Mouse (Mus musculus) intestine, embryonic 14.5 days (tissue): ENCODE data around the gene Ppm1n. TPM values are rescaled to one million over a fixed set of nuclear protein-coding genes. Genes with fewer than 3 reads are reported as not detected.

Experiments used
- ATAC-seq: fragments of 200-750 bp; cut with Nextera tagmentation; replicated peaks from 2 replicates; pipeline ENCODE4 v1.8.0; 2017; ENCODE audit warnings: low read depth, moderate number of reproducible peaks, moderate TSS enrichment, moderate library complexity; ENCODE audit not compliant: low FRiP score, low TSS enrichment
- DNase-seq: peaks from one replicate; pipeline ENCODE4 v3.0.0-alpha.2; 2018; ENCODE audit warnings: low spot score
- H3K27ac ChIP-seq: fragments of 300-500 bp; sonication (generic); 2 replicates; pipeline ENCODE4 v1.5.1; 2014; ENCODE audit warnings: low read depth, mild to moderate bottlenecking, control low read depth
- H3K27me3 ChIP-seq: fragments of 300-500 bp; sonication (generic); replicated peaks from 2 replicates; pipeline ENCODE4 v1.6.1; 2014; ENCODE audit warnings: low read length, control low read depth; ENCODE audit not compliant: control insufficient read depth, insufficient read depth
- H3K36me3 ChIP-seq: fragments of 300-500 bp; sonication (generic); 2 replicates; pipeline ENCODE4 v1.6.1; 2014; ENCODE audit warnings: low read length, control low read depth; ENCODE audit not compliant: control insufficient read depth, insufficient read depth
- H3K4me1 ChIP-seq: fragments of 300-500 bp; sonication (generic); replicated peaks from 2 replicates; pipeline ENCODE4 v1.6.1; 2014; ENCODE audit warnings: low read length, control low read depth, mixed read lengths; ENCODE audit not compliant: control insufficient read depth, insufficient read depth
- H3K4me2 ChIP-seq: fragments of 300-500 bp; sonication (generic); 2 replicates; pipeline ENCODE4 v1.6.1; 2014; ENCODE audit warnings: low read length
- H3K4me3 ChIP-seq: fragments of 300-500 bp; sonication (generic); 2 replicates; pipeline ENCODE4 v1.5.1; 2014; ENCODE audit warnings: low read depth, low read length, control low read depth, mixed read lengths
- H3K9ac ChIP-seq: fragments of 300-500 bp; sonication (generic); 2 replicates; pipeline ENCODE4 v1.6.1; 2014; ENCODE audit warnings: mild to moderate bottlenecking, low read length
- H3K9me3 ChIP-seq: fragments of 300-500 bp; sonication (generic); 2 replicates; pipeline ENCODE4 v1.6.1; 2016; ENCODE audit warnings: low read length, control low read depth; ENCODE audit not compliant: control insufficient read depth
- WGBS: fragments of 180-500 bp; shearing (Covaris S2); extraction: QIAGEN DNeasy Blood & Tissue Kit; methylation state at CpG from one replicate; pipeline ENCODE4 v1.1.7; 2014; 5-methylcytosine and 5-hydroxymethylcytosine counted together
- polyA plus RNA-seq: library from polyadenylated mRNA; unstranded; fragments of >200 nt; fragmentation: Nextera tagmentation; extraction: Ambion mirVana; gene quantifications from 2 replicates; pipeline ENCODE4 v1.2.1, GENCODE M21; 2014

The Ppm1n gene
- polyA plus RNA-seq, 1 experiment from 2014 or later: 0.14 TPM

DNA sequence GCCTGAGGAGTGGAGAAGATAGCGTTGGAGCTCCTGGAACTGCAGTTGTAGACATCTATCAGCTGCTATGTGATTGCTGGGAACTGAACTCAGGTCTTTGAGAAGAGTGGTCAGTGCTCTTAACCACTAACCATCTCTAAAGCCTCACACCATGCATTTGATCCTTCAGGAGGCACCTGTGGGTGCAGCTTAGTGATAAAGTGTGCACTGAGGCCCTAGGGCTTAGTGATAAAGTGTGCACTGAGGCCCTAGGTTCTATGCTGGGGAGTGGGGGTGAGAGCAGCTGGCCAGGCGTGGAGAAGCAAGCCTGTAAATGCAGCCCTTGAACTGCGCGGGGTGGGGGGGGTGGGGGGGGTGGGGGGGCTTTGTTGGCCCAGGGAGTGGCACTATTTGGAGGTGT is 39.9 kb downstream of the Ppm1n start:
- Histone ChIP-seq H3K36me3 (peaks cover 5% of the 10 kb centered on the region), H3K4me1 (peaks cover 10% of the 10 kb centered on the region; the same call in 1 of the 2 replicates), H3K27ac (peak overlapping the region; percentile 14; the same call in 1 of the 2 replicates), H3K27me3 (no peaks in the 10 kb centered on the region), H3K4me2 (no peak overlapping the region), H3K9ac (no peak overlapping the region), H3K4me3 (no peak overlapping the region), H3K9me3 (no peaks in the 10 kb centered on the region)
- ATAC-seq (no peak), DNase-seq (no peak)
- 60% methylated on average over 2 of the region's 4 CpGs for WGBS

DNA sequence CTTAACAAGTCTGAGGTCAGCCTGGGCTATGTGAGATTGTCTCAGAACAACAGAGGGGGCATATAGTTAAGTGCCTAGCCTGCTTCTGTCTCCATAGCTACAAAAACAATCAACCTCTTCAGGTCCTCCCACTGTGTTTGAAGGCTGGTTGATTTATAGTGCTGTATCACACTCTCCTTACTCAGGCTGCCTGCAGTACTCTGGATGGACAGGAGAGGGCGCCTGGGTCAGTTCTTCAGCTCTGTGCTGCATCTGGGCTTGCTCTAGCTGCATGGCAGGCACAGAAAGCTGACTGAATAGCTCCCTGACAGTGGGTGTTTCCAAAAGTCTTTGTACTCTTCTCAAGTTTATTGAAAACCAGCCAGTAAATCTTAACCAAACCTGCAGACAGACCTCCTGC is 40.4 kb downstream of the Ppm1n start:
- 0% methylated on average over 1 of the region's 1 CpGs for whole genome bisulfite sequencing

DNA sequence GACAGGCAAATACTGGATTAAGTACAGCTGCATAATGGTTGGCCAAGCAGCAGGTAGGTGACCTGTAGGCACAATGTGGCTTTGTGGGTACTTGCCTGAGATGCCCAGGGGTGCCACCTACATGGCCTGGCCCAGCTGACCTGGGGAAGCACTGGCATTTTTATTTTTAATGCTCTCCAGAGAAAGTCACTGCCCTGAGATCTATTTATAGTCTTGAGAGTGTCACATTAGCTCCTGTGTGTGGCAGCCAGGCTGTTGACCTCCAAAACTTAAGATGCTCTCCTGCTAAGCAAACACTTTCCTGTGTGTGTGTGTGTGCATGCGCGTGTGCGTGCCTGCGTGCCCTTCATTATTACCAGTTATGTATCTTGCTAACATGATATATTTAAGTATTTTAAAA is 41.5 kb downstream of the Ppm1n start:
- Histone ChIP-seq H3K27me3 (no peaks in the 10 kb centered on the region), H3K36me3 (no peaks in the 10 kb centered on the region), H3K27ac (no peak overlapping the region), H3K4me1 (peaks cover 10% of the 10 kb centered on the region; the same call in 1 of the 2 replicates), H3K9ac (no peak overlapping the region), H3K4me2 (no peak overlapping the region), H3K4me3 (no peak overlapping the region), H3K9me3 (no peaks in the 10 kb centered on the region)
- WGBS: 98% methylated on average over 4 of the region's 4 CpGs
- no peak for ATAC-seq
- DNase-seq: no peak

More for the DNA sequence above, 40.4 kb downstream of the Ppm1n start:
- Histone ChIP-seq H3K9ac (no peak overlapping the region), H3K4me3 (no peak overlapping the region), H3K4me2 (no peak overlapping the region), H3K36me3 (no peaks in the 10 kb centered on the region), H3K9me3 (no peaks in the 10 kb centered on the region), H3K27ac (peak overlapping the region; percentile 14; the same call in 1 of the 2 replicates), H3K4me1 (peaks cover 10% of the 10 kb centered on the region; the same call in 1 of the 2 replicates), H3K27me3 (no peaks in the 10 kb centered on the region)
- DNase-seq (peak; percentile 98), ATAC-seq (peak; percentile 86)

- Histone ChIP-seq H3K9me3 (no peaks in the 10 kb centered on the region), H3K4me2 (no peak overlapping the region), H3K4me1 (peaks cover 10% of the 10 kb centered on the region; the same call in 1 of the 2 replicates), H3K27me3 (no peaks in the 10 kb centered on the region), H3K9ac (no peak overlapping the region), H3K4me3 (no peak overlapping the region), H3K36me3 (no peaks in the 10 kb centered on the region), H3K27ac (no peak overlapping the region)
- no peak for DNase-seq
- no peak for ATAC-seq
- 75% methylated on average over 2 of the region's 2 CpGs for WGBS
Observed at GRCm38 (mm10) chr7:19236411-19236810, 43.5 kb downstream of the Ppm1n start.

DNA sequence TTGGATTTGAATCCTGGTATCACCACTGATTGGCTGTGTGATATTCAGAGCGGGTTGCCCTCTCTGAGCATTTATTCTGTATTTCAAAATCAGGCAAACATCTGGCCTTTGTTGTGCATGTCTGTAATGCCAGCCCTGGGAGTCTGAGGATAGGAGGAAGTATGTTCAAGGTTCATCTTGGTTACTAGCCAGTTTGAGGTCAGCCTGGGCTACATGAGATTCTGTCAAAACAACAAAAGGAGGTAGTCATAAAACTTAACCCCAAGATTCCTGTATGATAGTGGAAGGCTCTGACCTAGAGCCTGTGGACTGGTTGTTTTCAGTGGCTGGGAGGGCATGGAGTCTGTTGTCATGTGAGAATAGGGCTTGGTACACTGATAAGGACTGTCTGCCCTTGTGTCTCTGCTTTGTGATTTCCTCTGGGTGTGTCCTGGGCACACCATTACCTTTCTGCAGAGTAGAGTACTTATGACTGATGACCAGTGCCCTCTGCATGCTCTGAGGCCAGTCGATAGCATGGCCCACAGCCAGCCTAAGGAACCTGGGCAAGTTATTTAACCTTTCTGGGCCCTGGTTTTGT is 44.7 kb downstream of the Ppm1n start:
- no peak overlapping the region for H3K9ac ChIP-seq
- WGBS: 89% methylated on average over 2 of the region's 2 CpGs

GRCm38 (mm10) chr7:19234652-19235051 is 45.2 kb downstream of the Ppm1n start:
- no peak for DNase-seq
- ATAC-seq: no peak
- Histone ChIP-seq H3K9ac (no peak overlapping the region), H3K4me3 (no peak overlapping the region), H3K4me1 (peaks cover 11% of the 10 kb centered on the region; the same call in 1 of the 2 replicates), H3K27ac (no peak overlapping the region), H3K9me3 (no peaks in the 10 kb centered on the region), H3K27me3 (no peaks in the 10 kb centered on the region), H3K4me2 (no peak overlapping the region), H3K36me3 (no peaks in the 10 kb centered on the region)
- 75% methylated on average over 5 of the region's 5 CpGs for WGBS

More for the DNA sequence above, 44.7 kb downstream of the Ppm1n start:
- Histone ChIP-seq H3K9me3 (no peaks in the 10 kb centered on the region), H3K4me3 (no peak overlapping the region), H3K36me3 (no peaks in the 10 kb centered on the region), H3K4me2 (no peak overlapping the region), H3K27me3 (no peaks in the 10 kb centered on the region), H3K27ac (no peak overlapping the region), H3K4me1 (peaks cover 10% of the 10 kb centered on the region; the same call in 1 of the 2 replicates)
- no peak for DNase-seq
- ATAC-seq: no peak

DNA sequence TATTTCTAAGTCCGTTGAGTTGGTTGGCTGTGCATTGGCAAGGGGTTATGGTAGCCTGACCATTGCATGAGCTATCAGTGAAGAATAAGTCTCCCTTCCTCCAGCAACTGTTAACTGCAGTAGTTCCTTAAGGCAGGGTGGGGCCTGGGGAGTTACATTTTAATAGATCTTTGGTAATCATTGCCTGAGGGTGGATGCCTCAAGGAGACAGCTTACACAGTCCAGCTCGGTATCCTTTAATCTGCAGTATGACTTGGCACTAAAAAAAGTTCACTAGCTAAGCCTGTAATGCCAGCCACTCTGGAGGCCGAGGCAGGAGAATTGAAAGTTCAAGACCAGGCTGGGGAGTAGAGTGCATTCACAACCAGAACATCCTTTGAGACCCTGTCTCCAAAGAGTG is 48.0 kb downstream of the Ppm1n start:
- ATAC-seq (no peak), DNase-seq (no peak)
- 79% methylated on average over 3 of the region's 3 CpGs for WGBS
- Histone ChIP-seq H3K4me2 (no peak overlapping the region), H3K4me1 (peaks cover 14% of the 10 kb centered on the region; the same call in 1 of the 2 replicates), H3K27ac (no peak overlapping the region), H3K9ac (no peak overlapping the region), H3K4me3 (no peak overlapping the region), H3K27me3 (no peaks in the 10 kb centered on the region), H3K9me3 (no peaks in the 10 kb centered on the region), H3K36me3 (no peaks in the 10 kb centered on the region)

- Histone ChIP-seq H3K9ac (no peak overlapping the region), H3K27me3 (no peaks in the 10 kb centered on the region), H3K36me3 (0 out of 2 replicates have a peak, but pooled peaks cover under 1% of the 10 kb centered on the region), H3K4me1 (peaks cover 9% of the 10 kb centered on the region; the same call in 1 of the 2 replicates), H3K9me3 (no peaks in the 10 kb centered on the region), H3K4me2 (no peak overlapping the region), H3K4me3 (no peak overlapping the region), H3K27ac (no peak overlapping the region)
- 94% methylated on average over 5 of the region's 5 CpGs for WGBS
- DNase-seq (no peak), ATAC-seq (no peak)
Observed at GRCm38 (mm10) chr7:19230899-19231298, 49.0 kb downstream of the Ppm1n start.

DNA sequence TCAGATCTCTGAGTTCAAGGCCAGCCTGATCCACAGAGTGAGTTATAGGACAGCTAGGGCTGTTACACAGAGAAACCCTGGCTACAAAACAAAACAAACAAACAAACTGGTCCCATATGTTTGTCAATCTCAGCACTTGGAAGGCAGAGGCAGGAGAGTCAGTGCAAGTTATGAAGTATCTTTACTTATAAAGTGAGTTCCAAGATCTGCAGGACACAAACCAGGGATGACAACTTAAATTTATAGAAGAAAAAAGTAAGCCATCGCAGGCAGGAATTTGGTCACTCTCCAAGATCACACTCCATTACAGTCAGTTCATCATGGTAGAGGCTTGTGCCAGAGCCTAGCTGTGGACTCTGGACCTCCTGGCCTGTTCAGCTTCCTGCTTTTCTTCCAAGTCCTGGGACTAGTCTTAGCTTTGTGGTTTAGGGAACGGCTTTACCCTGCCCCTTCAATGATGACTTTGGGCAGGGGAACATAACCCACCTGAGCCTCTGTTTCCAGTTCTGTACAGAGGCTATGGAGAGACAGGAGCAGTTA is 49.8 kb downstream of the Ppm1n start:
- H3K27ac ChIP-seq: no peak overlapping the region
- 0 out of 2 replicates have a peak, but pooled peaks cover 6% of the 10 kb centered on the region for H3K36me3 ChIP-seq
- WGBS: 90% methylated on average over 2 of the region's 2 CpGs
- no peak for DNase-seq
- no peaks in the 10 kb centered on the region for H3K27me3 ChIP-seq
- H3K4me3 ChIP-seq: no peak overlapping the region
- H3K4me1 ChIP-seq: peaks cover 9% of the 10 kb centered on the region; the same call in 1 of the 2 replicates
- no peak overlapping the region for H3K4me2 ChIP-seq
- no peak overlapping the region for H3K9ac ChIP-seq
- no peaks in the 10 kb centered on the region for H3K9me3 ChIP-seq
- ATAC-seq: no peak
